ENCODE assay signal across 13 mouse cellular contexts in genomic region chr1:54913063-54913335, GRCm38 (mm10). TPM values are rescaled to one million over a fixed set of nuclear protein-coding genes. Genes with fewer than 3 reads are reported as not detected.
DNase-seq lines count a peak whose midpoint lies in the region; ATAC-seq and TF ChIP-seq lines count a peak whose summit lies in the region.
"Had no signal": no experiment of that assay in that cellular context is flagged by ENCODE, and none has a peak within 500 bp of the region (broad histone marks: within the 10 kb centered on the region; RNA-seq: fewer than 3 reads in every experiment).

No protein-coding gene starts in this region.

- H3K36me3 ChIP-seq in heart, embryonic 15.5 days, result no peaks in the 10 kb centered on the region
- H3K36me3 ChIP-seq in liver, adult 2 months (ENCODE audit: control insufficient read depth, insufficient read depth, low read length), result no peaks in the 10 kb centered on the region
- H3K36me3 ChIP-seq in thymus, adult 2 months (ENCODE audit: control insufficient read depth, insufficient read depth, low read length), result no peaks in the 10 kb centered on the region; the same call in 1 of the 2 replicates
- H3K36me3 ChIP-seq: forebrain, embryonic 12.5 days; stomach, embryonic 15.5 days had no signal

- no peak for DNase-seq in heart, adult 8-10 months (ENCODE audit: low spot score)
- peak; percentile 67 for DNase-seq in liver, adult 2 months (ENCODE audit: extremely low read depth, low read depth, low spot score)
- DNase-seq in liver, result no peak
- no peak for DNase-seq in thymus, adult 2 months
- DNase-seq in thymus, postnatal 25 days, result no peak
- DNase-seq in adrenal gland, postnatal 14 days, result no peak
- DNase-seq: cerebellum, adult 2 months; right cerebral cortex, postnatal 4 days had no signal

- peaks cover 30% of the 10 kb centered on the region for H3K4me1 ChIP-seq in heart, embryonic 15.5 days (replicated peaks)
- H3K4me1 ChIP-seq in liver, adult 2 months (ENCODE audit: control insufficient read depth, insufficient read depth, low read length), result peaks cover 18% of the 10 kb centered on the region
- H3K4me1 ChIP-seq in thymus, adult 2 months (replicated peaks; ENCODE audit: control insufficient read depth, insufficient read depth, low read length), result peaks cover 48% of the 10 kb centered on the region

- TF ChIP-seq CTCF in liver, adult 2 months (IDR thresholded peaks at IDR 0.05; ENCODE audit: low read depth, low read length), result no peak
- TF ChIP-seq CTCF in thymus, adult 2 months (IDR thresholded peaks at IDR 0.05; ENCODE audit: borderline replicate concordance, control insufficient read depth, extremely low read depth, insufficient read depth, low read length, poor library complexity), result no peak

- no peaks in the 10 kb centered on the region for H3K9me3 ChIP-seq in heart, embryonic 15.5 days (replicated peaks)
- H3K9me3 ChIP-seq: forebrain, embryonic 12.5 days; stomach, embryonic 15.5 days had no signal

- H3K9ac ChIP-seq in heart, embryonic 15.5 days, result no peak overlapping the region
- no peak overlapping the region for H3K9ac ChIP-seq in liver, adult 2 months (ENCODE audit: low read depth, low read length)
- H3K9ac ChIP-seq: forebrain, embryonic 12.5 days; stomach, embryonic 15.5 days had no signal

- no peak for ATAC-seq in heart, embryonic 15.5 days (replicated peaks; ENCODE audit: insufficient number of reproducible peaks, insufficient read depth, low FRiP score, low read depth)
- no peak for ATAC-seq in megakaryocyte-erythroid progenitor cell, adult 5-6 weeks (replicated peaks; ENCODE audit: low FRiP score, low TSS enrichment, poor library complexity, severe bottlenecking)
- ATAC-seq: Patski had no signal

- peaks cover 7% of the 10 kb centered on the region; the same call in 1 of the 2 replicates for H3K79me2 ChIP-seq in liver, adult 2 months (ENCODE audit: control insufficient read depth, insufficient read depth, low read length)

- H3K27ac ChIP-seq in heart, embryonic 15.5 days, result 0 out of 2 replicates have a peak overlapping the region, but pooled peaks have one; percentile 18
- H3K27ac ChIP-seq in liver, adult 2 months (replicated peaks; ENCODE audit: insufficient read depth, low read depth, low read length), result no peak overlapping the region
- peak overlapping the region; percentile 89 for H3K27ac ChIP-seq in thymus, adult 2 months (ENCODE audit: control insufficient read depth, insufficient read depth, low read length)
- H3K27ac ChIP-seq: forebrain, embryonic 12.5 days; stomach, embryonic 15.5 days had no signal

- no peaks in the 10 kb centered on the region for H3K27me3 ChIP-seq in heart, embryonic 15.5 days
- no peaks in the 10 kb centered on the region for H3K27me3 ChIP-seq in liver, adult 2 months (ENCODE audit: control insufficient read depth, insufficient read depth, low read length)
- no peaks in the 10 kb centered on the region for H3K27me3 ChIP-seq in thymus, adult 2 months (ENCODE audit: control insufficient read depth, insufficient read depth, low read length)
- H3K27me3 ChIP-seq: forebrain, embryonic 12.5 days; Patski; stomach, embryonic 15.5 days had no signal

- no peak overlapping the region for H3K4me3 ChIP-seq in heart, embryonic 15.5 days
- no peak overlapping the region for H3K4me3 ChIP-seq in liver, adult 2 months (ENCODE audit: insufficient read depth, low read depth, low read length)
- H3K4me3 ChIP-seq in thymus, adult 2 months (ENCODE audit: control insufficient read depth, insufficient read depth, low read length), result no peak overlapping the region
- H3K4me3 ChIP-seq: forebrain, embryonic 12.5 days; stomach, embryonic 15.5 days had no signal

- TF ChIP-seq POLR2A in liver, adult 2 months (IDR thresholded peaks at IDR 0.05; ENCODE audit: extremely low read depth, insufficient read depth, low read length), result no peak
- TF ChIP-seq POLR2A in thymus, adult 2 months (IDR thresholded peaks at IDR 0.05; ENCODE audit: control insufficient read depth, extremely low read depth, insufficient read depth, low read length, poor library complexity), result no peak

- H3K4me2 ChIP-seq in heart, embryonic 15.5 days, result no peak overlapping the region
- H3K4me2 ChIP-seq: forebrain, embryonic 12.5 days; stomach, embryonic 15.5 days had no signal

RNA-seq across cellular contexts. Expression of gene Ankrd44, which starts 13.2 kb away (rescaled TPM):
- polyA plus RNA-seq in heart, embryonic 15.5 days (2015; fragmentation: Nextera tagmentation; extraction: Ambion mirVana), result 7.5 and 9.7 TPM in 2 replicates
- total RNA-seq in heart, adult 8-10 months (2022), result 10 to 100 TPM in 1 of 4 experiments, 1 to 10 TPM in 3; 6.9 to 13.4 (median 8.3) TPM
- total RNA-seq in liver, adult 2 months (2014; rRNA removed), result 7.2 and 8.5 TPM in 2 replicates
- polyA plus RNA-seq in liver, adult 2 months (2012; rRNA removed), result 1.6 and 2.3 TPM in 2 replicates
- polyA plus RNA-seq in thymus, adult 2 months (2012; rRNA removed), result 92.6 and 92.9 TPM in 2 replicates
- 20.5 and 36.5 TPM in 2 replicates for total RNA-seq in adrenal gland, postnatal 14 days (2021)
- total RNA-seq in megakaryocyte-erythroid progenitor cell, adult 5-6 weeks (2014; fragmentation: Nextera tagmentation), result 19.2 and 23.8 TPM in 2 replicates
- total RNA-seq in megakaryocyte-erythroid progenitor cell, adult 5-6 weeks (2017), result 12.5 and 17.5 TPM in 2 replicates
